Mouse (Mus musculus): ENCODE measurements around the gene Set. TPM values are rescaled to one million over a fixed set of nuclear protein-coding genes. Genes with fewer than 3 reads are reported as not detected.

The Set gene
- polyA plus RNA-seq, 1 experiment = 1,058 TPM

- Histone ChIP-seq H3K4me3 (ENCODE audit: low read depth, low read length) (no peak overlapping the region), H3K9me3 (replicated peaks; ENCODE audit: control insufficient read depth, insufficient read depth, low read length, poor library complexity, severe bottlenecking) (no peaks in the 10 kb centered on the region), H3K36me3 (ENCODE audit: control insufficient read depth, insufficient read depth, low read length, poor library complexity, severe bottlenecking) (peaks cover 19% of the 10 kb centered on the region), H3K9ac (ENCODE audit: low read depth, poor library complexity, severe bottlenecking) (no peak overlapping the region), H3K27ac (ENCODE audit: insufficient read depth, low read length) (no peak overlapping the region), H3K4me1 (ENCODE audit: control insufficient read depth, insufficient read depth, low read length) (no peaks in the 10 kb centered on the region), H3K27me3 (ENCODE audit: control insufficient read depth, insufficient read depth, low read length, poor library complexity, severe bottlenecking) (no peaks in the 10 kb centered on the region)
- no peak for TF ChIP-seq POLR2A (IDR thresholded peaks at IDR 0.05; ENCODE audit: insufficient read depth, low read length)
- TF ChIP-seq CTCF (IDR thresholded peaks at IDR 0.05; ENCODE audit: low read depth, low read length) = peak; percentile 23
These were observed 24.8 kb upstream of the Set start for GRCm38 (mm10) chr2:30032244-30032846.

GRCm38 (mm10) chr2:30032957-30033356 is 24.2 kb upstream of the Set start:
- H3K9ac ChIP-seq (ENCODE audit: low read depth, poor library complexity, severe bottlenecking) = no peak overlapping the region
- no peak for TF ChIP-seq POLR2A (IDR thresholded peaks at IDR 0.05; ENCODE audit: insufficient read depth, low read length)
- no peak for TF ChIP-seq CTCF (IDR thresholded peaks at IDR 0.05; ENCODE audit: low read depth, low read length)
- no peak for TF ChIP-seq EP300 (IDR thresholded peaks at IDR 0.05; ENCODE audit: insufficient read depth, low read depth, low read length)
- peaks cover 19% of the 10 kb centered on the region for H3K36me3 ChIP-seq (ENCODE audit: control insufficient read depth, insufficient read depth, low read length, poor library complexity, severe bottlenecking)
- H3K4me1 ChIP-seq (ENCODE audit: control insufficient read depth, insufficient read depth, low read length) = no peaks in the 10 kb centered on the region
- H3K9me3 ChIP-seq (replicated peaks; ENCODE audit: control insufficient read depth, insufficient read depth, low read length, poor library complexity, severe bottlenecking) = no peaks in the 10 kb centered on the region
- no peak overlapping the region for H3K27ac ChIP-seq (ENCODE audit: insufficient read depth, low read length)
- H3K4me3 ChIP-seq (ENCODE audit: low read depth, low read length) = no peak overlapping the region
- no peaks in the 10 kb centered on the region for H3K27me3 ChIP-seq (ENCODE audit: control insufficient read depth, insufficient read depth, low read length, poor library complexity, severe bottlenecking)

- Histone ChIP-seq H3K36me3 (ENCODE audit: control insufficient read depth, insufficient read depth, low read length, poor library complexity, severe bottlenecking) (no peaks in the 10 kb centered on the region), H3K4me3 (ENCODE audit: low read depth, low read length) (no peak overlapping the region), H3K9ac (ENCODE audit: low read depth, poor library complexity, severe bottlenecking) (no peak overlapping the region), H3K27me3 (ENCODE audit: control insufficient read depth, insufficient read depth, low read length, poor library complexity, severe bottlenecking) (no peaks in the 10 kb centered on the region), H3K9me3 (replicated peaks; ENCODE audit: control insufficient read depth, insufficient read depth, low read length, poor library complexity, severe bottlenecking) (no peaks in the 10 kb centered on the region), H3K4me1 (ENCODE audit: control insufficient read depth, insufficient read depth, low read length) (no peaks in the 10 kb centered on the region), H3K27ac (ENCODE audit: insufficient read depth, low read length) (no peak overlapping the region)
- TF ChIP-seq POLR2A (IDR thresholded peaks at IDR 0.05; ENCODE audit: insufficient read depth, low read length) (no peak), CTCF (IDR thresholded peaks at IDR 0.05; ENCODE audit: low read depth, low read length) (no peak)
These were observed 19.4 kb upstream of the Set start for GRCm38 (mm10) chr2:30037762-30038161.

GRCm38 (mm10) chr2:30038370-30038769 is 18.8 kb upstream of the Set start:
- Histone ChIP-seq H3K9ac (ENCODE audit: low read depth, poor library complexity, severe bottlenecking) (no peak overlapping the region), H3K36me3 (ENCODE audit: control insufficient read depth, insufficient read depth, low read length, poor library complexity, severe bottlenecking) (no peaks in the 10 kb centered on the region), H3K9me3 (replicated peaks; ENCODE audit: control insufficient read depth, insufficient read depth, low read length, poor library complexity, severe bottlenecking) (no peaks in the 10 kb centered on the region), H3K4me3 (ENCODE audit: low read depth, low read length) (no peak overlapping the region), H3K4me1 (ENCODE audit: control insufficient read depth, insufficient read depth, low read length) (no peaks in the 10 kb centered on the region), H3K27me3 (ENCODE audit: control insufficient read depth, insufficient read depth, low read length, poor library complexity, severe bottlenecking) (no peaks in the 10 kb centered on the region), H3K27ac (ENCODE audit: insufficient read depth, low read length) (no peak overlapping the region)
- no peak for TF ChIP-seq CTCF (IDR thresholded peaks at IDR 0.05; ENCODE audit: low read depth, low read length)

GRCm38 (mm10) chr2:30039687-30040086 is 17.5 kb upstream of the Set start:
- no peak overlapping the region for H3K9ac ChIP-seq (ENCODE audit: low read depth, poor library complexity, severe bottlenecking)
- no peak overlapping the region for H3K4me3 ChIP-seq (ENCODE audit: low read depth, low read length)
- H3K27ac ChIP-seq (ENCODE audit: insufficient read depth, low read length) = no peak overlapping the region
- no peaks in the 10 kb centered on the region for H3K27me3 ChIP-seq (ENCODE audit: control insufficient read depth, insufficient read depth, low read length, poor library complexity, severe bottlenecking)
- H3K9me3 ChIP-seq (replicated peaks; ENCODE audit: control insufficient read depth, insufficient read depth, low read length, poor library complexity, severe bottlenecking) = no peaks in the 10 kb centered on the region
- no peak for TF ChIP-seq CTCF (IDR thresholded peaks at IDR 0.05; ENCODE audit: low read depth, low read length)
- TF ChIP-seq EP300 (IDR thresholded peaks at IDR 0.05; ENCODE audit: insufficient read depth, low read depth, low read length) = no peak
- no peak for TF ChIP-seq POLR2A (IDR thresholded peaks at IDR 0.05; ENCODE audit: insufficient read depth, low read length)
- no peaks in the 10 kb centered on the region for H3K36me3 ChIP-seq (ENCODE audit: control insufficient read depth, insufficient read depth, low read length, poor library complexity, severe bottlenecking)
- peaks cover 2% of the 10 kb centered on the region for H3K4me1 ChIP-seq (ENCODE audit: control insufficient read depth, insufficient read depth, low read length)

DNA sequence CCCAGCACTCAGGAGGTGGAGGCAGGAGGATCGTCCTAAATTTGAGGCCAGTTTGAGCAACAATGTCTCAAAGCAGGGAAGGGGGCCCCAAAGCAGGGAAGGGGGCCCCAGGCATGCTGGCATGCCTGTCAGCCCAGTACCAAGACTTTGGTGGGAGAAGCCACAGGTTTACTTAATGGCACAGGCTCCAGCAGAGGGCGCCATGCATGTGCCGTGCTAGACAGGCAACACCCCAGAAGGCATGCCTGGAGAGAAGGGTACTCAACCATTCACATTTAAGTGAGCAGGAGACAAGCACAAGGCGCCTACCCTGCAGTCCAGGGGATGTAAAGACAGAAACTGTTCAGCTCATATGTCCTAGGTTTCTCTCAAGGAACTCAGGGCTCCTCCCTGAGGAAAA is 14.7 kb upstream of the Set start:
- no peaks in the 10 kb centered on the region for H3K36me3 ChIP-seq (ENCODE audit: control insufficient read depth, insufficient read depth, low read length, poor library complexity, severe bottlenecking)
- no peaks in the 10 kb centered on the region for H3K9me3 ChIP-seq (replicated peaks; ENCODE audit: control insufficient read depth, insufficient read depth, low read length, poor library complexity, severe bottlenecking)
- no peak overlapping the region for H3K4me3 ChIP-seq (ENCODE audit: low read depth, low read length)
- no peak overlapping the region for H3K9ac ChIP-seq (ENCODE audit: low read depth, poor library complexity, severe bottlenecking)
- no peaks in the 10 kb centered on the region for H3K27me3 ChIP-seq (ENCODE audit: control insufficient read depth, insufficient read depth, low read length, poor library complexity, severe bottlenecking)
- peak overlapping the region; percentile 90 for H3K27ac ChIP-seq (ENCODE audit: insufficient read depth, low read length)
- H3K4me1 ChIP-seq (ENCODE audit: control insufficient read depth, insufficient read depth, low read length) = peaks cover 2% of the 10 kb centered on the region
- TF ChIP-seq POLR2A (IDR thresholded peaks at IDR 0.05; ENCODE audit: insufficient read depth, low read length) (no peak), CTCF (IDR thresholded peaks at IDR 0.05; ENCODE audit: low read depth, low read length) (peak; percentile 97)
